Mouse (Mus musculus) testis, adult 2 months (tissue): ENCODE measurements around the gene Exoc2.

Experiments used
- CTCF ChIP-seq: fragments of 200-500 bp; IDR thresholded peaks from 2 replicates; pipeline ENCODE4 v1.5.1; 2012; ENCODE audit warnings: low read depth, mild to moderate bottlenecking, inconsistent platforms, low read length, moderate library complexity; ENCODE audit not compliant: control insufficient read depth, insufficient read depth, insufficient replicate concordance
- POLR2A ChIP-seq: fragments of 200-500 bp; IDR thresholded peaks from 2 replicates; pipeline ENCODE4 v1.6.1; 2012; ENCODE audit warnings: low read depth, mild to moderate bottlenecking, inconsistent platforms, low read length, moderate library complexity; ENCODE audit not compliant: control insufficient read depth

- TF ChIP-seq POLR2A = no peak
- no peak for TF ChIP-seq CTCF
Measured at GRCm38 (mm10) chr13:30891223-30891622, 82.7 kb downstream of the Exoc2 start.
